Comparison of ENCODE assay signal across 11 mouse cellular contexts in genomic region chr4:53339125-53340020, GRCm38 (mm10).
DNase-seq lines count a peak whose midpoint lies in the region; ATAC-seq lines count a peak whose summit lies in the region.
"Had no signal": no experiment of that assay in that cellular context is flagged by ENCODE, and none has a peak within 500 bp of the region (broad histone marks: within the 10 kb centered on the region; RNA-seq: fewer than 3 reads in every experiment).

No protein-coding gene starts in this region.

- no peak overlapping the region for H3K27ac ChIP-seq in heart, embryonic 12.5 days (ENCODE audit: poor library complexity, severe bottlenecking)
- H3K27ac ChIP-seq: liver, embryonic 14.5 days; neural tube, embryonic 12.5 days had no signal

- peaks cover 6% of the 10 kb centered on the region for H3K9me3 ChIP-seq in heart, embryonic 12.5 days (replicated peaks)

- WGBS in heart, embryonic 12.5 days, result 54% methylated on average over 12 of the region's 12 CpGs

- peaks cover 6% of the 10 kb centered on the region for H3K4me1 ChIP-seq in heart, embryonic 12.5 days (replicated peaks)

- ATAC-seq in heart, embryonic 12.5 days (ENCODE audit: insufficient number of reproducible peaks, low FRiP score), result 0 out of 2 replicates have a peak, but pooled peaks have one; percentile 11

- H3K4me3 ChIP-seq in heart, embryonic 12.5 days, result no peak overlapping the region
- H3K4me3 ChIP-seq: neural tube, embryonic 12.5 days had no signal

- intact Hi-C loops in heart, postnatal 36 days (cut with DNase I), result loop anchor here (5.0 kb wide), 1 partner anchor 182 kb away; the partner anchor contains the start of gene Abca1
- intact Hi-C loops in left cerebral cortex, postnatal 14 days (cut with DNase I), result no loop called here

- DNase-seq in heart, postnatal 36 days, result no peak
- DNase-seq in ovary, postnatal 36 days (ENCODE audit: low spot score), result peak; percentile 29
- no peak for DNase-seq in ovary, postnatal 14 days (ENCODE audit: low spot score)
- DNase-seq in kidney, postnatal 10 days, result peak; percentile 28
- no peak for DNase-seq in right cerebral cortex, postnatal 36 days (ENCODE audit: low spot score in 2 of 2)
- DNase-seq in left cerebral cortex, adult 9 months (ENCODE audit: low spot score in 2 of 2), result no peak
- no peak for DNase-seq in left cerebral cortex, postnatal 14 days (ENCODE audit: low spot score in 2 of 2)

- no peak overlapping the region for H3K4me2 ChIP-seq in heart, embryonic 12.5 days
- H3K4me2 ChIP-seq: neural tube, embryonic 12.5 days had no signal

- no peak overlapping the region for H3K9ac ChIP-seq in heart, embryonic 12.5 days
- H3K9ac ChIP-seq: liver, embryonic 14.5 days; neural tube, embryonic 12.5 days had no signal

- no peaks in the 10 kb centered on the region for H3K36me3 ChIP-seq in heart, embryonic 12.5 days
- H3K36me3 ChIP-seq: G1E; neural tube, embryonic 12.5 days had no signal

- H3K27me3 ChIP-seq in heart, embryonic 12.5 days (replicated peaks), result no peaks in the 10 kb centered on the region
- H3K27me3 ChIP-seq: neural tube, embryonic 12.5 days had no signal

Comparison
In these comparisons a context has a peak if more than half of its experiments do, and no peak if none do; other contexts are left out.
1. DNase-seq: peak in ovary, postnatal 36 days (single experiment) and kidney, postnatal 10 days (single experiment); none in heart, postnatal 36 days (0 of 2), ovary, postnatal 14 days (single experiment), right cerebral cortex, postnatal 36 days (0 of 2), left cerebral cortex, adult 9 months (0 of 2) and left cerebral cortex, postnatal 14 days (0 of 2).